Mouse (Mus musculus): Measurements from ENCODE around the gene Mpi.

DNA sequence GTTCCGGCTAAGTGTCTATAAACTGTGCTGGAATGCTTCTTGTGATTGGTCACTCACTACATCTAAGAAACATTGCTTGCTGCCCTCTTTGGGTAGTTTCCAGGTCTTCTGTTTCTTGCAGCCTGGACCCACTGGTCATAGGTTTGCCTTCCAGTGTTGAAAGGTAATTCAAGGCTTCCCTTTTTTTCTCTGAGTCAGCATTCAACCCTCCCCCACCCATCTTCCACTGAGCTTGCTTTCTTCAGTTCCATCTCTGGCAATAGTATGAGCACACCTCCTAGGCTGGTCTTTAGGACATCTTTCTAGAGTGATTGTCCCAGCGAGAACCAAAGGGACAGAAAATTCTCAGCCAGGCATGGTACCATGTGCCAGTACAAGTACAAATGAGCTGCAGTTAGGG, 13.0 kb downstream of the Mpi start:
- TF ChIP-seq CTCF (IDR thresholded peaks at IDR 0.05; ENCODE audit: borderline replicate concordance, insufficient read depth, low read length) = no peak
- no peak for TF ChIP-seq POLR2A (IDR thresholded peaks at IDR 0.05; ENCODE audit: low read depth, low read length)
